Mouse (Mus musculus) liver, embryonic 15.5 days (tissue): ENCODE results near the gene Rcan1. TPM values are rescaled to one million over a fixed set of nuclear protein-coding genes. Genes with fewer than 3 reads are reported as not detected.

ENCODE experiments used
- ATAC-seq: fragments of 200-750 bp; cut with Nextera tagmentation; 2 replicates; pipeline ENCODE4 v1.8.0; 2017; ENCODE audit warnings: moderate number of reproducible peaks, mild to moderate bottlenecking, moderate library complexity; ENCODE audit not compliant: insufficient read depth
- H3K27ac ChIP-seq: fragments of 300-500 bp; sonication (generic); replicated peaks from 2 replicates; pipeline ENCODE4 v1.5.1; 2015; ENCODE audit warnings: mild to moderate bottlenecking, inconsistent platforms
- H3K27me3 ChIP-seq: fragments of 300-500 bp; sonication (generic); 2 replicates; pipeline ENCODE4 v1.6.1; 2015; ENCODE audit warnings: mild to moderate bottlenecking, inconsistent platforms
- H3K36me3 ChIP-seq: fragments of 300-500 bp; sonication (generic); replicated peaks from 2 replicates; pipeline ENCODE4 v1.6.1; 2015; ENCODE audit warnings: moderate library complexity, mild to moderate bottlenecking, inconsistent platforms
- H3K4me1 ChIP-seq: fragments of 300-500 bp; sonication (generic); replicated peaks from 2 replicates; pipeline ENCODE4 v1.6.1; 2015; ENCODE audit warnings: inconsistent platforms
- H3K4me2 ChIP-seq: fragments of 300-500 bp; sonication (generic); 2 replicates; pipeline ENCODE4 v1.6.1; 2015; ENCODE audit warnings: moderate library complexity, mild to moderate bottlenecking, inconsistent platforms
- H3K4me3 ChIP-seq: fragments of 300-500 bp; sonication (generic); replicated peaks from 2 replicates; pipeline ENCODE4 v1.5.1; 2015; ENCODE audit warnings: mild to moderate bottlenecking, inconsistent platforms
- H3K9ac ChIP-seq: fragments of 300-500 bp; sonication (generic); 2 replicates; pipeline ENCODE4 v1.6.1; 2015; ENCODE audit warnings: moderate library complexity, mild to moderate bottlenecking, inconsistent platforms
- H3K9me3 ChIP-seq: fragments of 300-500 bp; sonication (generic); replicated peaks from 2 replicates; pipeline ENCODE4 v1.6.1; 2016; ENCODE audit warnings: inconsistent platforms
- WGBS: fragments of 180-500 bp; shearing (Covaris S2); methylation state at CpG from one replicate; pipeline ENCODE4 v1.1.7; 2015; ENCODE audit warnings: mixed read lengths; ENCODE audit not compliant: insufficient replicate concordance; 5-methylcytosine and 5-hydroxymethylcytosine counted together
- polyA plus RNA-seq: library from polyadenylated mRNA; unstranded; fragments of >200 nt; fragmentation: Nextera tagmentation; extraction: Ambion mirVana; gene quantifications from 2 replicates; pipeline ENCODE4 v1.2.1, GENCODE M21; 2015

The Rcan1 gene
- polyA plus RNA-seq, 1 experiment from 2014 or later, result 9.3 TPM

GRCm38 (mm10) chr16:92467041-92467440, 3.6 kb downstream of the Rcan1 start:
- Histone ChIP-seq H3K27me3 (no peaks in the 10 kb centered on the region), H3K4me1 (peaks cover 26% of the 10 kb centered on the region), H3K36me3 (no peaks in the 10 kb centered on the region), H3K9me3 (no peaks in the 10 kb centered on the region), H3K27ac (no peak overlapping the region), H3K4me3 (no peak overlapping the region), H3K9ac (no peak overlapping the region), H3K4me2 (no peak overlapping the region)
- no peak for ATAC-seq
- WGBS, result 72% methylated on average over 5 of the region's 5 CpGs

- H3K27me3 ChIP-seq, result no peaks in the 10 kb centered on the region
- no peaks in the 10 kb centered on the region for H3K9me3 ChIP-seq
- no peaks in the 10 kb centered on the region for H3K36me3 ChIP-seq
- H3K4me1 ChIP-seq, result peaks cover 26% of the 10 kb centered on the region
- ATAC-seq, result peak; percentile 98
- WGBS, result under 1% methylated on average over 94 of the region's 94 CpGs
- H3K4me3 ChIP-seq, result peak overlapping the region; percentile 90
- H3K9ac ChIP-seq, result peak overlapping the region; percentile 88
- H3K4me2 ChIP-seq, result peak overlapping the region; percentile 98
- H3K27ac ChIP-seq, result peak overlapping the region; percentile 82
Measured at GRCm38 (mm10) chr16:92465642-92466526, 4.8 kb downstream of the Rcan1 start.

DNA sequence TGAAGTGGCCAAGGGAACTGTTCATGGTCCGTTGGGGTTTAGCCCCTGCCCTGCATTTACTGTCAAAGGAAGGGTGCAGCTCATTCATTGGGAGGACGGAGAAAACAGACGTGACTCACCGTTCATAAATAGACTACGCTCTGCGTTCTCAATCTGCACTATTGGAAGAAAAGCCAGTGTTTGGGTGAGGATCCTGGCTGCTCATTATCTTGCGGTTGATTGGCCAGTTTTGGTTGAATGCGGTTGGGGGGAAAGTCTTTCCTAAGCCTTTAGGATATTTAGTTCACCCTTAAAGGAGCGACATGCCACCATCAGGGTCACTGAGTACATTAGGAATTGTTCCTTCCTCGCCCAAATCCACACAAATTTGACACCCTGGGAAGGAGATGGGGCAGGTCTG, 5.4 kb downstream of the Rcan1 start:
- Histone ChIP-seq H3K27ac (peak overlapping the region; percentile 82), H3K36me3 (no peaks in the 10 kb centered on the region), H3K4me3 (peak overlapping the region; percentile 90), H3K9ac (peak overlapping the region; percentile 88), H3K27me3 (no peaks in the 10 kb centered on the region), H3K9me3 (no peaks in the 10 kb centered on the region), H3K4me1 (peaks cover 26% of the 10 kb centered on the region), H3K4me2 (peak overlapping the region; percentile 98)
- WGBS, result 10% methylated on average over 10 of the region's 10 CpGs
- no peak for ATAC-seq

DNA sequence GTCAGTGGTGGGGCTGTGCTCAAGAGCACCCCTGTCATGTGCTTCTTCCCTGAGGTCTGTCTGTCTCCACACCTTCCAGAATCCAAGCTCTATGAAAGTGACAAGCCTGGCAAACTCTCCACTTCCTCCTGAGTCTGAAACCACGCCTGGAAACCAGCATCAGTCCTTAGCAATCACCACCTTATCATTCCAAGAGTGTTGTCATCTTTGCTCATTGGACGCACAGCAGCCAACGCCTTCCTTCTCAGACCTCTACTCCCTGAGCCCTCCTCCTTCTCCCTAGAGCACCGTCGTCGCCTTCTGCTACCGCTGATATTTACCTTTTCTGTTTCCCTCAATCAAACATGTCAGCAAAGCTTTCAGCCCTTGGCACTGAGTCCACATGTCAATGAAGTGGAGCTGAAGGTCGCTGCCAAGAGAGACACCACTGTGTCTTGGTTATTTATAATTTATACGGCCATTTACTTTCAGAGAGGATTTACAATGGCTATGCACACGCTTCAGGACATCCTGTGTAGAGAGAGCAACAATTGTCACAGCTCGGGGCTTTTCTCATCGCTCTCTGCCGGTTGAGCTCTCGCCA, 6.2 kb downstream of the Rcan1 start:
- H3K9ac ChIP-seq, result 0 out of 2 replicates have a peak overlapping the region, but pooled peaks have one; percentile 37
- peak; percentile 23 for ATAC-seq
- 26% methylated on average over 14 of the region's 14 CpGs for WGBS
- peak overlapping the region; percentile 98 for H3K4me2 ChIP-seq
- no peaks in the 10 kb centered on the region for H3K27me3 ChIP-seq
- no peaks in the 10 kb centered on the region for H3K36me3 ChIP-seq
- peaks cover 26% of the 10 kb centered on the region for H3K4me1 ChIP-seq
- H3K27ac ChIP-seq, result peak overlapping the region; percentile 67
- peak overlapping the region; percentile 90 for H3K4me3 ChIP-seq
- H3K9me3 ChIP-seq, result no peaks in the 10 kb centered on the region

GRCm38 (mm10) chr16:92461412-92461811, 9.3 kb downstream of the Rcan1 start:
- peaks cover 38% of the 10 kb centered on the region for H3K4me1 ChIP-seq
- H3K27ac ChIP-seq, result no peak overlapping the region
- H3K9me3 ChIP-seq, result no peaks in the 10 kb centered on the region
- H3K4me2 ChIP-seq, result no peak overlapping the region
- WGBS, result 68% methylated on average over 6 of the region's 6 CpGs
- no peak overlapping the region for H3K4me3 ChIP-seq
- no peaks in the 10 kb centered on the region for H3K36me3 ChIP-seq
- H3K27me3 ChIP-seq, result no peaks in the 10 kb centered on the region
- no peak overlapping the region for H3K9ac ChIP-seq
- ATAC-seq, result no peak

- ATAC-seq, result peak; percentile 84
- H3K27me3 ChIP-seq, result no peaks in the 10 kb centered on the region
- H3K27ac ChIP-seq, result no peak overlapping the region
- 15% methylated on average over 7 of the region's 7 CpGs for WGBS
- no peak overlapping the region for H3K4me3 ChIP-seq
- H3K4me2 ChIP-seq, result 0 out of 2 replicates have a peak overlapping the region, but pooled peaks have one; percentile 10
- peaks cover 12% of the 10 kb centered on the region for H3K4me1 ChIP-seq
- no peaks in the 10 kb centered on the region for H3K36me3 ChIP-seq
- H3K9ac ChIP-seq, result no peak overlapping the region
- no peaks in the 10 kb centered on the region for H3K9me3 ChIP-seq
Measured at GRCm38 (mm10) chr16:92457594-92457993, 13.1 kb downstream of the Rcan1 start.

GRCm38 (mm10) chr16:92455969-92456368, 14.7 kb downstream of the Rcan1 start:
- H3K27ac ChIP-seq, result no peak overlapping the region
- no peaks in the 10 kb centered on the region for H3K27me3 ChIP-seq
- no peaks in the 10 kb centered on the region for H3K36me3 ChIP-seq
- no peak overlapping the region for H3K4me3 ChIP-seq
- no peak for ATAC-seq
- no peaks in the 10 kb centered on the region for H3K9me3 ChIP-seq
- peaks cover 16% of the 10 kb centered on the region for H3K4me1 ChIP-seq
- 74% methylated on average over 5 of the region's 5 CpGs for WGBS
- H3K9ac ChIP-seq, result no peak overlapping the region
- H3K4me2 ChIP-seq, result no peak overlapping the region

- no peak overlapping the region for H3K9ac ChIP-seq
- WGBS, result 75% methylated on average over 8 of the region's 8 CpGs
- no peak overlapping the region for H3K4me2 ChIP-seq
- H3K36me3 ChIP-seq, result no peaks in the 10 kb centered on the region
- no peaks in the 10 kb centered on the region for H3K9me3 ChIP-seq
- H3K27ac ChIP-seq, result no peak overlapping the region
- ATAC-seq, result no peak
- no peaks in the 10 kb centered on the region for H3K27me3 ChIP-seq
- peaks cover 16% of the 10 kb centered on the region for H3K4me1 ChIP-seq
- no peak overlapping the region for H3K4me3 ChIP-seq
Measured at GRCm38 (mm10) chr16:92455488-92455887, 15.2 kb downstream of the Rcan1 start.

DNA sequence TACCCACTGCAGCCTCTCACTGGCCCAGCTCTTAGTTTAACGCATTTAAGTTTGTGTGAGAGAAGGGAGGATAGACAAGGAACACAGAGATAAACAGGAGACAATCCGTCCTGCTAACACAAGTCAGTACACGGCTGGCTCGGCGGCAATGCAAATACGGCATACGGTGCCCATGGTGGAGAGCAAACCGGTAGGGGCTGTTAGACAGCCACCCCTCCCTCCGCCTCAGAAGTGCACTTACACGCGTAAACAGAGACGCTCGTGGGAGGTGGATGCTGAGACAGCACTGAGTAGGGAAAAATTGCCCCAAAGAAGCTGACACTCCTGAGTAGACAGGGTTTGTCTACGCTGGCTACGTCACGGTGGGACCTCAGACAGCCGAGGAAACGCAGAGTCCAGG, 16.2 kb downstream of the Rcan1 start:
- no peaks in the 10 kb centered on the region for H3K9me3 ChIP-seq
- no peak overlapping the region for H3K4me3 ChIP-seq
- no peaks in the 10 kb centered on the region for H3K27me3 ChIP-seq
- 81% methylated on average over 18 of the region's 18 CpGs for WGBS
- peaks cover 16% of the 10 kb centered on the region for H3K4me1 ChIP-seq
- no peak overlapping the region for H3K9ac ChIP-seq
- H3K27ac ChIP-seq, result no peak overlapping the region
- H3K36me3 ChIP-seq, result no peaks in the 10 kb centered on the region
- no peak overlapping the region for H3K4me2 ChIP-seq
- ATAC-seq, result no peak

GRCm38 (mm10) chr16:92454002-92454401, 16.7 kb downstream of the Rcan1 start:
- H3K4me3 ChIP-seq, result no peak overlapping the region
- H3K4me1 ChIP-seq, result peaks cover 16% of the 10 kb centered on the region
- H3K9ac ChIP-seq, result no peak overlapping the region
- WGBS, result 88% methylated on average over 7 of the region's 7 CpGs
- ATAC-seq, result no peak
- no peak overlapping the region for H3K27ac ChIP-seq
- no peaks in the 10 kb centered on the region for H3K36me3 ChIP-seq
- no peaks in the 10 kb centered on the region for H3K27me3 ChIP-seq
- no peak overlapping the region for H3K4me2 ChIP-seq
- H3K9me3 ChIP-seq, result no peaks in the 10 kb centered on the region

- 58% methylated on average over 8 of the region's 8 CpGs for WGBS
- Histone ChIP-seq H3K27me3 (no peaks in the 10 kb centered on the region), H3K4me2 (no peak overlapping the region), H3K4me1 (peaks cover 10% of the 10 kb centered on the region), H3K9me3 (no peaks in the 10 kb centered on the region), H3K27ac (no peak overlapping the region), H3K9ac (no peak overlapping the region), H3K36me3 (no peaks in the 10 kb centered on the region), H3K4me3 (no peak overlapping the region)
- no peak for ATAC-seq
Measured at GRCm38 (mm10) chr16:92452609-92453008, 18.1 kb downstream of the Rcan1 start.
